Mouse (Mus musculus): ENCODE data around the gene Cdc37l1. TPM values are rescaled to one million over a fixed set of nuclear protein-coding genes. Genes with fewer than 3 reads are reported as not detected.

The Cdc37l1 gene
- total and polyA plus RNA-seq, 3 experiments, result 17.2 to 27.7 TPM; not detected in 1

DNA sequence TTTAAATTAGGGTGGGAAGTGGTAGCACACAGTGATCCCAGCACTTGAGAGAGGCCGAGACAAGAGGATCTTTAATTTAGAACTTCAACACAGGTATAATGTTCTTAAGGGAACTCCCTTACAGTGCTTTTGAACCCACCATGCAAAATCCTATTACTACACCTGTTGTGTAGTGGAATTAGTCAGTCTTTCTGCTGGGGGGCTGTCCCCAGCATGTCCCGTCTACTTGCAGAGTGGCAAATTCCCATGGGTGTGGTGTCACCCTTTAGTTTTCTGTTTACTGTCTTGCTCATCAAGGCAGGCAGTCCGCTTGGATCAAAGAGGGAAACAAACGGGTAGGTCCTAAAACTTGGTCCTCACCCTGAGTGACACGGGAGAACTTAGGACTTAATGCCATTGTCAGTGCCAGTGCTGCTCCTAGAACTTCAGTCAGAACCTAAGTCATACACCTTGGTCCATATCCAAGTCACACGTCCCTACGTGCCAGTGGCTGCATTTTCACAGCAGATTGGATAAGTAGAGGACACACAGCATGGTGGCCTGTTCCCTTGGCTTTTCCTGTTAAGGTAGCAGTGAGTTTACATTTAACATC, 31.7 kb downstream of the Cdc37l1 start:
- Histone ChIP-seq H3K27me3 (ENCODE audit: control insufficient read depth in 1 of 2, insufficient read depth in 2 of 2, low read length in 2 of 2) (no peaks in the 10 kb centered on the region), H3K4me3 (ENCODE audit: control insufficient read depth in 1 of 2, insufficient read depth in 1 of 2, low read depth in 2 of 2, low read length in 2 of 2) (no peak overlapping the region), H3K9ac (ENCODE audit: control insufficient read depth, low read depth, low read length, poor library complexity, severe bottlenecking) (no peak overlapping the region), H3K4me1 (ENCODE audit: control insufficient read depth in 1 of 2, insufficient read depth in 2 of 2, low read length in 2 of 2) (peaks cover 0 to 3% of the 10 kb centered on the region in 2 experiments; a peak in 2 of 4 replicates), H3K79me2 (ENCODE audit: control insufficient read depth, insufficient read depth, low read length, poor library complexity) (no peaks in the 10 kb centered on the region), H3K36me3 (ENCODE audit: control insufficient read depth in 1 of 2, insufficient read depth in 2 of 2, low read length in 2 of 2) (peaks cover 6 to 9% of the 10 kb centered on the region in 2 experiments), H3K9me3 (replicated peaks; ENCODE audit: insufficient read depth, low read length) (no peaks in the 10 kb centered on the region), H3K27ac (ENCODE audit: control insufficient read depth, low read depth, low read length) (no peak overlapping the region)
- TF ChIP-seq MYB (IDR thresholded peaks at IDR 0.05; ENCODE audit: low read depth, low read length) (no peak), GATA1 (IDR thresholded peaks at IDR 0.05; ENCODE audit: low read depth, low read length) (no peak), ZC3H11A (IDR thresholded peaks at IDR 0.05; ENCODE audit: low read depth, low read length) (no peak), EP300 (IDR thresholded peaks at IDR 0.05; ENCODE audit: low read depth in 1 of 2, low read length in 2 of 2) (no peak), MAZ (IDR thresholded peaks at IDR 0.05; ENCODE audit: low read depth, low read length) (no peak), TCF12 (IDR thresholded peaks at IDR 0.05; ENCODE audit: low read depth, low read length) (no peak), MXI1 (IDR thresholded peaks at IDR 0.05; ENCODE audit: low read depth, low read length) (no peak), CHD2 (IDR thresholded peaks at IDR 0.05; ENCODE audit: low read length) (no peak), HCFC1 (IDR thresholded peaks at IDR 0.05; ENCODE audit: low read depth, low read length) (no peak), ELF1 (IDR thresholded peaks at IDR 0.05; ENCODE audit: low read depth, low read length) (no peak), RCOR1 (IDR thresholded peaks at IDR 0.05; ENCODE audit: low read depth, low read length) (no peak)
- DNase-seq (ENCODE audit: low read depth, low spot score), result no peak

GRCm38 (mm10) chr19:29024391-29024947, 34.3 kb downstream of the Cdc37l1 start:
- Histone ChIP-seq H3K27me3 (ENCODE audit: control insufficient read depth in 1 of 2, insufficient read depth in 2 of 2, low read length in 2 of 2) (no peaks in the 10 kb centered on the region), H3K9me3 (replicated peaks; ENCODE audit: insufficient read depth, low read length) (no peaks in the 10 kb centered on the region), H3K79me2 (ENCODE audit: control insufficient read depth, insufficient read depth, low read length, poor library complexity) (no peaks in the 10 kb centered on the region), H3K36me3 (ENCODE audit: control insufficient read depth in 1 of 2, insufficient read depth in 2 of 2, low read length in 2 of 2) (peaks cover 2 to 9% of the 10 kb centered on the region in 2 experiments), H3K27ac (ENCODE audit: control insufficient read depth, low read depth, low read length) (no peak overlapping the region), H3K4me1 (ENCODE audit: control insufficient read depth in 1 of 2, insufficient read depth in 2 of 2, low read length in 2 of 2) (peaks cover 0 to 3% of the 10 kb centered on the region in 2 experiments; a peak in 2 of 4 replicates), H3K9ac (ENCODE audit: control insufficient read depth, low read depth, low read length, poor library complexity, severe bottlenecking) (no peak overlapping the region), H3K4me3 (ENCODE audit: control insufficient read depth in 1 of 2, insufficient read depth in 1 of 2, low read depth in 2 of 2, low read length in 2 of 2) (no peak overlapping the region)
- DNase-seq (ENCODE audit: low read depth, low spot score), result peak; percentile 69
- TF ChIP-seq SIN3A (IDR thresholded peaks at IDR 0.05; ENCODE audit: low read length), result no peak
- TF ChIP-seq EP300 (IDR thresholded peaks at IDR 0.05; ENCODE audit: low read depth in 1 of 2, low read length in 2 of 2), result peak in 1 of 2 experiments; percentile 39; a peak in 1 of 4 replicates
- TF ChIP-seq CHD1 (IDR thresholded peaks at IDR 0.05; ENCODE audit: low read depth, low read length), result no peak
- TF ChIP-seq SMC3 (IDR thresholded peaks at IDR 0.05; ENCODE audit: low read depth, low read length), result no peak
- peak; percentile 36; the same call in 1 of the 2 replicates for TF ChIP-seq TAL1 (IDR thresholded peaks at IDR 0.05; ENCODE audit: low read length)
- TF ChIP-seq RCOR1 (IDR thresholded peaks at IDR 0.05; ENCODE audit: low read depth, low read length), result peak; percentile 16; the same call in 1 of the 2 replicates
- TF ChIP-seq ETS1 (IDR thresholded peaks at IDR 0.05; ENCODE audit: low read depth, low read length), result 0 out of 2 replicates have a peak, but pooled peaks have one; percentile 17
- no peak for TF ChIP-seq ZC3H11A (IDR thresholded peaks at IDR 0.05; ENCODE audit: low read depth, low read length)
- peak; percentile 21; the same call in 1 of the 2 replicates for TF ChIP-seq MXI1 (IDR thresholded peaks at IDR 0.05; ENCODE audit: low read depth, low read length)
- no peak for TF ChIP-seq USF2 (IDR thresholded peaks at IDR 0.05; ENCODE audit: borderline replicate concordance in 1 of 2, insufficient read depth in 1 of 2, low read depth in 1 of 2, low read length in 2 of 2)
- no peak for TF ChIP-seq MEF2A (IDR thresholded peaks at IDR 0.05; ENCODE audit: extremely low read depth, insufficient replicate concordance, low read depth, low read length, poor library complexity, severe bottlenecking)
- no peak for TF ChIP-seq POLR2AphosphoS5 (IDR thresholded peaks at IDR 0.05; ENCODE audit: borderline replicate concordance, low read depth, low read length)
- no peak for TF ChIP-seq E2F4 (IDR thresholded peaks at IDR 0.05; ENCODE audit: borderline replicate concordance, low read depth, low read length)
- TF ChIP-seq CHD2 (IDR thresholded peaks at IDR 0.05; ENCODE audit: low read length), result no peak
- no peak for TF ChIP-seq ZKSCAN1 (IDR thresholded peaks at IDR 0.05; ENCODE audit: low read depth, low read length)
